Mouse (Mus musculus) bone marrow, adult 2 months (tissue): ENCODE data around the gene Aagab.

Experiments
- CTCF ChIP-seq: fragments of 200-500 bp; IDR thresholded peaks from 2 replicates; pipeline ENCODE4 v1.5.1; 2011; ENCODE audit warnings: low read length, control low read depth; ENCODE audit not compliant: control insufficient read depth, insufficient read depth
- POLR2A ChIP-seq: fragments of 200-500 bp; IDR thresholded peaks from 2 replicates; pipeline ENCODE4 v1.6.1; 2011; ENCODE audit warnings: low read depth, mild to moderate bottlenecking, control low read depth, low read length, borderline replicate concordance; ENCODE audit not compliant: control insufficient read depth

- TF ChIP-seq CTCF (no peak), POLR2A (no peak)
Measured at GRCm38 (mm10) chr9:63660061-63660460, 57.6 kb downstream of the Aagab start.
